Mouse (Mus musculus) testis, adult 2 months (tissue): Measurements from ENCODE around the gene Sox5. TPM values are rescaled to one million over a fixed set of nuclear protein-coding genes. Genes with fewer than 3 reads are reported as not detected.

Experiments
- H3K27ac ChIP-seq: fragments of 200-500 bp; 2 replicates; pipeline ENCODE4 v1.5.1; 2012; ENCODE audit warnings: low read depth, low read length; ENCODE audit not compliant: control insufficient read depth, insufficient read depth
- H3K27me3 ChIP-seq: fragments of 200-500 bp; 2 replicates; pipeline ENCODE4 v1.6.1; 2012; ENCODE audit warnings: mild to moderate bottlenecking, low read length, moderate library complexity; ENCODE audit not compliant: control insufficient read depth, insufficient read depth
- H3K36me3 ChIP-seq: fragments of 200-500 bp; 2 replicates; pipeline ENCODE4 v1.6.1; 2012; ENCODE audit warnings: mild to moderate bottlenecking, low read length; ENCODE audit not compliant: control insufficient read depth, insufficient read depth
- H3K4me1 ChIP-seq: fragments of 200-500 bp; 2 replicates; pipeline ENCODE4 v1.6.1; 2012; ENCODE audit warnings: low read length; ENCODE audit not compliant: control insufficient read depth, insufficient read depth
- H3K4me3 ChIP-seq: fragments of 200-500 bp; 2 replicates; pipeline ENCODE4 v1.5.1; 2012; ENCODE audit warnings: low read depth, mild to moderate bottlenecking, low read length, moderate library complexity, mixed read lengths; ENCODE audit not compliant: control insufficient read depth
- CTCF ChIP-seq: fragments of 200-500 bp; IDR thresholded peaks from 2 replicates; pipeline ENCODE4 v1.5.1; 2012; ENCODE audit warnings: low read depth, mild to moderate bottlenecking, inconsistent platforms, low read length, moderate library complexity; ENCODE audit not compliant: control insufficient read depth, insufficient read depth, insufficient replicate concordance
- POLR2A ChIP-seq: fragments of 200-500 bp; IDR thresholded peaks from 2 replicates; pipeline ENCODE4 v1.6.1; 2012; ENCODE audit warnings: low read depth, mild to moderate bottlenecking, inconsistent platforms, low read length, moderate library complexity; ENCODE audit not compliant: control insufficient read depth
- polyA plus RNA-seq: library from polyadenylated mRNA; depleted of rRNA; stranded (reverse); fragments of >200 nt; gene quantifications from 2 replicates; pipeline ENCODE4 v1.2.3, GENCODE M21; 2012

Gene Sox5
- polyA plus RNA-seq, 1 experiment, result 148 TPM

DNA sequence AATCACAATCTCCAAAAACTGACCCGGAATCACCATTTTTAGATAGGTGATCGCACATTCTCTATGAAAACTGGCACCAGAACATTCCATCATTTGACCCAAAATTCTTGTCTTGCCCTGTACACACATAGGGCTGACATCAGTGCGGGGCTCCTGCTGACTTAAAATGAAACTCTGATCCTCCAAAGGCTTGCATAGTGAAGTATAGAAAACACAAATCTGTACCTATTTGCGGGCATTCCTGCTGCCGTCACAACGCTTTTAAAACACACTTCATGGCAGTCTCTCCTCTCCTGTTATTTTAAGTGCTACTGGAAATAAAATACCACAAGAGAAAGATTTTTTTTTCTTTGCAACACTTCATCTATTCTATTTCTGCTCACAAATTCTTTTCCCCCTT lies 886.7 kb downstream of the Sox5 start:
- TF ChIP-seq CTCF (no peak), POLR2A (no peak)
- Histone ChIP-seq H3K4me3 (no peak overlapping the region), H3K36me3 (no peaks in the 10 kb centered on the region), H3K27ac (no peak overlapping the region), H3K4me1 (no peaks in the 10 kb centered on the region), H3K27me3 (no peaks in the 10 kb centered on the region)

DNA sequence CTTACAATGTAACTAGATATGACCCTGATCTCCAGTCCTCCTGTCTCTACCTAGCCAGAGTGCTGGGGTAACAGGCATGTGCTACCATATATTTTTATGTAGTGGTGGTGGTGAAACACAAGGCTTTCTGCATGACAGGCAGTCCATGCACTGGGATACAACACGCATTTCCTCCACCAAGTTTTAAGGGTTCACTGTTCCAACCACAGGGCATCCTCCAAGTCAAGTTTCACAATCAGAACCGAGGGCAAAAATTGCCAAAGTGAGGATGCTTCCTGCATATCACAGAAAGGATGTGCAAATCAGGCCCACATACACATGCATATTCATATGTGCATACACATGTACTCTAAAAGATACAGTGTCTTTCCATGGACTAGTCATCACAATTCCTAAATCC lies 888.9 kb downstream of the Sox5 start:
- no peaks in the 10 kb centered on the region for H3K36me3 ChIP-seq
- TF ChIP-seq POLR2A, result no peak
- no peak for TF ChIP-seq CTCF
- no peak overlapping the region for H3K27ac ChIP-seq
- no peaks in the 10 kb centered on the region for H3K27me3 ChIP-seq
- peaks cover 2% of the 10 kb centered on the region; the same call in 1 of the 2 replicates for H3K4me1 ChIP-seq
- no peak overlapping the region for H3K4me3 ChIP-seq

GRCm38 (mm10) chr6:143888556-143888955 lies 893.2 kb downstream of the Sox5 start:
- Histone ChIP-seq H3K27me3 (no peaks in the 10 kb centered on the region), H3K27ac (no peak overlapping the region), H3K4me3 (no peak overlapping the region), H3K4me1 (peaks cover 2% of the 10 kb centered on the region; the same call in 1 of the 2 replicates), H3K36me3 (no peaks in the 10 kb centered on the region)
- TF ChIP-seq POLR2A (no peak), CTCF (no peak)

GRCm38 (mm10) chr6:143878525-143878924 lies 903.3 kb downstream of the Sox5 start:
- Histone ChIP-seq H3K4me1 (no peaks in the 10 kb centered on the region), H3K27me3 (no peaks in the 10 kb centered on the region), H3K4me3 (no peak overlapping the region), H3K36me3 (no peaks in the 10 kb centered on the region), H3K27ac (no peak overlapping the region)
- no peak for TF ChIP-seq POLR2A
- no peak for TF ChIP-seq CTCF

- Histone ChIP-seq H3K36me3 (no peaks in the 10 kb centered on the region), H3K27me3 (no peaks in the 10 kb centered on the region), H3K27ac (no peak overlapping the region), H3K4me1 (no peaks in the 10 kb centered on the region), H3K4me3 (no peak overlapping the region)
- TF ChIP-seq POLR2A (no peak), CTCF (no peak)
These were observed 913.0 kb downstream of the Sox5 start for GRCm38 (mm10) chr6:143868790-143869189.

- Histone ChIP-seq H3K4me1 (no peaks in the 10 kb centered on the region), H3K27me3 (no peaks in the 10 kb centered on the region), H3K36me3 (no peaks in the 10 kb centered on the region), H3K4me3 (no peak overlapping the region), H3K27ac (no peak overlapping the region)
- no peak for TF ChIP-seq CTCF
- no peak for TF ChIP-seq POLR2A
These were observed 913.6 kb downstream of the Sox5 start for GRCm38 (mm10) chr6:143868155-143868685.

- no peaks in the 10 kb centered on the region for H3K4me1 ChIP-seq
- H3K4me3 ChIP-seq, result no peak overlapping the region
- no peak overlapping the region for H3K27ac ChIP-seq
- no peaks in the 10 kb centered on the region for H3K36me3 ChIP-seq
- TF ChIP-seq POLR2A, result no peak
- TF ChIP-seq CTCF, result no peak
- H3K27me3 ChIP-seq, result no peaks in the 10 kb centered on the region
These were observed 914.7 kb downstream of the Sox5 start for GRCm38 (mm10) chr6:143867029-143867428.

- Histone ChIP-seq H3K36me3 (no peaks in the 10 kb centered on the region), H3K4me1 (no peaks in the 10 kb centered on the region), H3K27me3 (no peaks in the 10 kb centered on the region), H3K4me3 (no peak overlapping the region), H3K27ac (no peak overlapping the region)
- no peak for TF ChIP-seq POLR2A
- no peak for TF ChIP-seq CTCF
These were observed 915.2 kb downstream of the Sox5 start for GRCm38 (mm10) chr6:143866566-143866965.
